Mouse (Mus musculus): ENCODE results near the gene Pcyt1a. TPM values are rescaled to one million over a fixed set of nuclear protein-coding genes. Genes with fewer than 3 reads are reported as not detected.
A peak's percentile ranks its signal among the peaks of the same experiment; 100 is the strongest.

The Pcyt1a gene
- polyA plus RNA-seq, 1 experiment, result 14.2 TPM

DNA sequence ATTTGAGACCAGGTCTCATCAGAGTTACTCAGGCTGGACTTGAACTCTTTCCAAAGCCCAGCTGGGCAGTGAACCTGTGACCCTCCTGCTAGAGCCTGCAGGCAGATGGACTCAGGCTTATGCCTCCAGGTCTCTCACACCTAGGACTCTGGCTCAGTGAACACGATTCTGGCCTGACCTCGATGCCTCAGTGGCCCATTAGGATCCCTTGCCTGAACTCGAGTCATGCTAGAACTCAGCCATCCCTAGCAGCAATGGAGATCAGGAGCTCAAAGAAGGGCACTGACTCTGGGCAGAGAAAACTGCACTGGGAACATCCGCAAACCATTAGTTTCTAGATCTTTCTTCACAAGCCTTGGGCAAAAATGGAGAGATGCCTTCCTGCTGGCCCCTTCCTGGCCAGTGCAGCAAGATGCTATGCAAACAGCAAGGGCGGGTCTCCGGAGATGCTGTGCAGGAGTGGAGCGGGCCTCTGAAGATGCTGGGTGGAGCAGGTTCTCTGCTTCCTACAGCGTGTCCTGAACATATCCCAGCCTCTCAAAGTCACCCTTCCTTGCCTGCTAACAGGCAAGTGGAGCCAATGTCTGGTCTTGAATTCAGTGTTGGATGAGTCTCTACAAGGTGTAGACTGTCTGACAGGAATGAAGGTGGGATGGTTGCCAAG, 81.2 kb downstream of the Pcyt1a start:
- no peak overlapping the region for H3K4me3 ChIP-seq (replicated peaks)
- H3K4me1 ChIP-seq, result peaks cover 88% of the 10 kb centered on the region
- TF ChIP-seq FLI1 (IDR thresholded peaks at IDR 0.05; ENCODE audit: low read length) (no peak), GATA1 (IDR thresholded peaks at IDR 0.05; ENCODE audit: borderline replicate concordance, low read length) (no peak)
- no peaks in the 10 kb centered on the region for H3K9me3 ChIP-seq
- peaks cover 6% of the 10 kb centered on the region for H3K27me3 ChIP-seq (replicated peaks)
- no peaks in the 10 kb centered on the region for H3K36me3 ChIP-seq (replicated peaks; ENCODE audit: low read length)

DNA sequence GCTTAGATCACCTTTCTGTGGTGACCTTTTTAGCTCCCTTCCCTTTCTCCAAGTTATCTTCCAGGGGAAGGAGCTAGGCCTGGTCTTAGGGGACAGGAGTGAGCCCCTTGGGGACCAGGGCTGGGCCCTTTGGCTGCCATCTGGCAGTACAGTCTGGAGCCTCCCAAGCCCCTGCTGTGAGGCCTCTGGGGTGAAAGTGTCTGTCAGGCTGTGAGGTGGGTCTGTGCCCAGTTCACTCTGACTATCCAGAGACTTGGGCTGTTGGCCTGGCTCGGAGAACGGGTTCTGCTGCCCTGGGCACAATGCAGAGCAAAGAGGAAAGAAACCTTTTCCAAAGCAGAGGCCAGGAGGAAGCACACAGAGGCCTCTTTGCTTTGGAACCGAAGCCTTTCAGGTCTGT, 82.2 kb downstream of the Pcyt1a start:
- Histone ChIP-seq H3K9me3 (no peaks in the 10 kb centered on the region), H3K4me3 (replicated peaks) (no peak overlapping the region), H3K4me1 (peaks cover 87% of the 10 kb centered on the region), H3K36me3 (replicated peaks; ENCODE audit: low read length) (no peaks in the 10 kb centered on the region), H3K27me3 (replicated peaks) (peaks cover 10% of the 10 kb centered on the region)
- TF ChIP-seq GATA1 (IDR thresholded peaks at IDR 0.05; ENCODE audit: borderline replicate concordance, low read length), result no peak
- TF ChIP-seq FLI1 (IDR thresholded peaks at IDR 0.05; ENCODE audit: low read length), result no peak

DNA sequence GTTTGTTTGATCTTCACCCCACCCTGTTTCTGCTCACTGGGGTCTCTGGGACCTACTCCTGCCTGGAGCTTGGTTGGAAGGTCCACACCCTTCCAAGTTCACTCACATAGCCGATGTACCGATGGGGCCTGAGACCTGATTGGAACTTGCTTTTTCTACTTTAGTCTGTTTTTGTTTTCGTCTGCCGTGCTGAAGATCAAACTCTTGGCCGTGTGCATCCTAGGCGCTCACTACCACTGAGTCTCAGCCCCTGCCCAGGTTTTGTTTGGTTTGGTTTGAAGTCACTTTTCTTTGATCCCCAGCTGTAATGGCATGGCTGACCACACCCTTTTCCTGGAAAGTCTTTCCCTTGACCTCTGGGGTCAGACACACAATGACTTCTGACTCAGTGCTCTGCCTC, 82.7 kb downstream of the Pcyt1a start:
- H3K27me3 ChIP-seq (replicated peaks), result peaks cover 14% of the 10 kb centered on the region
- H3K4me1 ChIP-seq, result peaks cover 86% of the 10 kb centered on the region
- H3K36me3 ChIP-seq (replicated peaks; ENCODE audit: low read length), result no peaks in the 10 kb centered on the region
- no peaks in the 10 kb centered on the region for H3K9me3 ChIP-seq
- H3K4me3 ChIP-seq (replicated peaks), result no peak overlapping the region
- no peak for TF ChIP-seq FLI1 (IDR thresholded peaks at IDR 0.05; ENCODE audit: low read length)
- TF ChIP-seq GATA1 (IDR thresholded peaks at IDR 0.05; ENCODE audit: borderline replicate concordance, low read length), result no peak

DNA sequence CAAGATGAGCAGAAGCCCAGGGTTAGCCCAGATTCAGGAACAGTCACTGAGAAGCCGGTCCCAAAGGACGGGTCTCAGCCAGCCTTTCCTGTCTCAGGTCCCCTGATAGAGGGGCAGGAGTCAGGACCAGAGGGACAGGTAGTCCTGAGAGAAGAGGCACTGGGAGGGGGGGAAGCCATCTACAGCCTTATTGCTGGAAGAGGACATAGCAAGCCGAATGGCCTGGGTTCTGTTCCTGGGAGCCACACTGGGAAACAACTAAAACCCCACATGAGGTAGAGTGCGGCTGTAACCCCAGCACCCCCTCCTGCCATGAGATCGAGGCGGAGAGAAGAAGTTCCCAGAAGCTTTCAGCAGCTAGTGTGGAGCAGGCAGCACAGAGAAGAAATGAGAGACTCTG, 83.2 kb downstream of the Pcyt1a start:
- Histone ChIP-seq H3K27me3 (replicated peaks) (peaks cover 16% of the 10 kb centered on the region), H3K4me1 (peaks cover 83% of the 10 kb centered on the region), H3K9me3 (no peaks in the 10 kb centered on the region), H3K36me3 (replicated peaks; ENCODE audit: low read length) (no peaks in the 10 kb centered on the region), H3K4me3 (replicated peaks) (no peak overlapping the region)
- TF ChIP-seq FLI1 (IDR thresholded peaks at IDR 0.05; ENCODE audit: low read length) (no peak), GATA1 (IDR thresholded peaks at IDR 0.05; ENCODE audit: borderline replicate concordance, low read length) (no peak)

DNA sequence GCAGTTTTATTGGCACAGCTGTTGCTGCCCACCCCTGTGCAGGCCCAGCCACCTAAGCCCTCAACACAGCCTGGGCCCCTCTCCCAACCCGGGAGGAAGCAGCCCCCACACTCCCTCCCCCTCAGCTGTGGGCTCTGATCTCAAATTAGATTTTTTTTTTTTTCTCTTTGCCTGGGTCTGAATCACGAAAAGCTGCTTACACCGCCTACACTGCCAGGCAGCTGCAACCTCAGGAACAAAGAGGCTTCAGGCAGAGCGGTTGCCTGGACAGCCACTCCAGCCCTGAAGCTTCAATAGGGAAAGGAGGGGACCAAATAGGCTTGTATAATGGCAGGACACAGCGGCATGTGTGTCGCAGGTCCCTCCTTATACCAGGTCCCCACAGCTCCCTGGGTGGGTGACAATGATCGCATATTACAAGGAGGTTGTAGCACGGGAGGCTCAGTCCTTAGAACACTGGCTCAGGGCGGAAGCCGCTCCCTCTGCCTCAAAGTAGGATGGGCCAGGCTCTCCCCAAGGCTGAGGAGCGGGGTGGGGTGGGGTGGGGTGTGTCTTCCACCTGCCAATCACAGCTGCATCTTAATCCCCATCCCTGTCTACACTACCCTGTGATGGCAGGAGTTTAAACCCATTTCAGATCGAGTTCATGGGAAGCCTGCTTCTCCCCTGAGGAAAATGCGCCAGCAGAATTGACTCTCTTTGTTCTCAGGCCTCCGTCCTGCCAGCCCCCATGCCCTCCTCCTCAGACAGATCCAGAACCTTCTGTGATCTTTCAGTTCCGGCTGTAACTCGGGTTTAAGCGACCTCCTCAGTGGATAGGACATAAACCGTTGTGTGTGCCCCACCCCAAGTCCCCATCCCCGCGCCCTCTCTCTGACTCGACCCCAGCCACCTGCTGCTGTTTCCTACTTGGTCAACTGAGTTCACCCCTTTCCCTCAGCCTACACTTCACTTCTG, 85.6 kb downstream of the Pcyt1a start:
- no peak for TF ChIP-seq FLI1 (IDR thresholded peaks at IDR 0.05; ENCODE audit: low read length)
- no peak for TF ChIP-seq GATA1 (IDR thresholded peaks at IDR 0.05; ENCODE audit: borderline replicate concordance, low read length)
- Histone ChIP-seq H3K9me3 (no peaks in the 10 kb centered on the region), H3K4me3 (replicated peaks) (peak overlapping the region; percentile 28), H3K4me1 (peaks cover 83% of the 10 kb centered on the region), H3K36me3 (replicated peaks; ENCODE audit: low read length) (no peaks in the 10 kb centered on the region), H3K27me3 (replicated peaks) (peaks cover 25% of the 10 kb centered on the region)

DNA sequence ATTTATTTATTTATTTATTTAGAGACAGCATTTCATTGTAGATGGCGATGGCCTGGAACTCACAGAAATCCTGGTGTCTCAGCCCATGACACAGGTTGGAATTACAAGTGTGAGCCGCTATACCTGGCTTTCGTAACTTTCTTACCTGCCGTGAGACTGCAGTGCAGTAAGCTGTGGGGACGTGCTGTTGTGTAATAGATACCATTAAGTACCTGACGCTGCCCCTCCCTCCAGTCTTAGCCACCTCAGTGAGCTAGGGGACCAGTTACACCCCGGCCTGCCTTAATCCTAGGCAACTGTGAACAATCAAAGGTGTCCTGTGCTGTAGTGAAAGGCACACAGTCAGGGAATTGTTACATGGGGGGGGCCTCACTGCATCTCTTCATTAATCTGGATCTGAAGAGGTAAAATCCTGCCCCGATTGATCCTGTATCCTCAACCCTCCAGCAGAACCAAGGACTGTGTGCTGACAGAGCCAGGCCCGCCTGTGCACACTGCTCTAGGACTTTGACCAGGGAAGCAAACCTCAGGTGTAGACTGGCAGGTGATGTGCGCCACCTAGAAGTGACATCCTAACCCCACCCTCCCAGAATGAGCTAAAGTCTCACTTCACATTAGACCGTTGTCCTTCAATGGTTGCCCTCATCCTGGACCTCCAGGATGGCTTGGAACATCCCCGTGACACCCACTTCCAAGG, 87.2 kb downstream of the Pcyt1a start:
- no peaks in the 10 kb centered on the region for H3K9me3 ChIP-seq
- no peaks in the 10 kb centered on the region for H3K36me3 ChIP-seq (replicated peaks; ENCODE audit: low read length)
- H3K4me1 ChIP-seq, result peaks cover 81% of the 10 kb centered on the region
- H3K4me3 ChIP-seq (replicated peaks), result no peak overlapping the region
- TF ChIP-seq FLI1 (IDR thresholded peaks at IDR 0.05; ENCODE audit: low read length), result no peak
- no peak for TF ChIP-seq GATA1 (IDR thresholded peaks at IDR 0.05; ENCODE audit: borderline replicate concordance, low read length)
- H3K27me3 ChIP-seq (replicated peaks), result peaks cover 23% of the 10 kb centered on the region

DNA sequence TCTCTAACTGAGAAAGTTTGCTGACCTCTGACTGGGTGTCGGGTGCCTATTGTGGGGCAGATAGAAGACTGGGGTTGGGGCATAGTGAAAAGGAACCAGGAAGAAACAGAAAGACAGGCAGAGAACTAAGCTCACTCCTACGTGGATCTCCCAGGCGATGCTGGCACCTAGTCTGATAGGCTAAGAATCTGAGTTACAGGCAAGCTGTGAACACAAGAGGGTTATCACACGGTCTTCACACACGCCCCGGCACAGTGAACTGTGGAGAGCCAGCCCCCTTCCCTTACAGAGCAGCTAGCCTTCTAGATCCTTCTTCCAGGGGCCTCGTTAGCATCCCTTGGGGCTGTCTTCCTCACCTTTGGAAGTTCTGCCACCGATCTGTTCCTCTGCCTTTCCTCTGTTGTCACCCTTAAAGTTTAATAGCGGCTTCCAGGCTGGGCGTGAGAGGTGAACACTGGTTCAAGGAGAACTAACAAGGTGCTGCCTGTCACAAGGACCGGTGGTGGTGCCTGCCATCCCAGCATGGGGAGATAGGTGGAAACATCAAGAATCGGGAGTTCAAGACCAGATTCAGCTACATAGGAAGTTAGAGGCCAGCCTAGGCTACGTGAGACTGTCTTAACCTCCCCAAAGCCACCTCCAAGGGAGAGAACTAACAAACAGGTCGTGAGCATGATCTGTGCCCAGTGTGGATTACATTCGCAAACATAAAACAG, 89.1 kb downstream of the Pcyt1a start:
- peak overlapping the region; percentile 88 for H3K4me3 ChIP-seq (replicated peaks)
- H3K9me3 ChIP-seq, result no peaks in the 10 kb centered on the region
- TF ChIP-seq FLI1 (IDR thresholded peaks at IDR 0.05; ENCODE audit: low read length), result no peak
- TF ChIP-seq GATA1 (IDR thresholded peaks at IDR 0.05; ENCODE audit: borderline replicate concordance, low read length), result no peak
- H3K27me3 ChIP-seq (replicated peaks), result peaks cover 31% of the 10 kb centered on the region
- no peaks in the 10 kb centered on the region for H3K36me3 ChIP-seq (replicated peaks; ENCODE audit: low read length)
- H3K4me1 ChIP-seq, result peaks cover 69% of the 10 kb centered on the region

DNA sequence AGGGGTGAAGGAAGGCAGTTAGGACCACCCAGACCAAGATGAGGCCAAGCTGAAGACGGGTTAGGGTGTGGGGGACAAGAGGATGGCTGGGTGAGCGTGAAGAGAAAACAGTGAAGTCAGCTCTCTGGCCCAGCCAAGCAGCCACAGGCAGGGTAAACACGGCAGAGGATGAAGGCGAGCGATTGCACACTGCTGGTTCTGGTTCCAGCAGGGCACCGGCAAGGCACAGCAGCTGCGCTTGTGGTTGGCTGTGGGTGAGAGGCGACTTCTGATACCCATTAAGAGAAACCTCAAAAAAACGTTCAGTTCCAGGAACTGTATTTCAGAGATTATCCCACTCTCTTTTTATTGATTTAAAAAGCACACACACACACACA, 89.6 kb downstream of the Pcyt1a start:
- no peak for TF ChIP-seq GATA1 (IDR thresholded peaks at IDR 0.05; ENCODE audit: borderline replicate concordance, low read length)
- TF ChIP-seq FLI1 (IDR thresholded peaks at IDR 0.05; ENCODE audit: low read length), result no peak
- peaks cover 69% of the 10 kb centered on the region for H3K4me1 ChIP-seq
- peaks cover 31% of the 10 kb centered on the region for H3K27me3 ChIP-seq (replicated peaks)
- no peaks in the 10 kb centered on the region for H3K9me3 ChIP-seq
- peak overlapping the region; percentile 88 for H3K4me3 ChIP-seq (replicated peaks)
- H3K36me3 ChIP-seq (replicated peaks; ENCODE audit: low read length), result no peaks in the 10 kb centered on the region

DNA sequence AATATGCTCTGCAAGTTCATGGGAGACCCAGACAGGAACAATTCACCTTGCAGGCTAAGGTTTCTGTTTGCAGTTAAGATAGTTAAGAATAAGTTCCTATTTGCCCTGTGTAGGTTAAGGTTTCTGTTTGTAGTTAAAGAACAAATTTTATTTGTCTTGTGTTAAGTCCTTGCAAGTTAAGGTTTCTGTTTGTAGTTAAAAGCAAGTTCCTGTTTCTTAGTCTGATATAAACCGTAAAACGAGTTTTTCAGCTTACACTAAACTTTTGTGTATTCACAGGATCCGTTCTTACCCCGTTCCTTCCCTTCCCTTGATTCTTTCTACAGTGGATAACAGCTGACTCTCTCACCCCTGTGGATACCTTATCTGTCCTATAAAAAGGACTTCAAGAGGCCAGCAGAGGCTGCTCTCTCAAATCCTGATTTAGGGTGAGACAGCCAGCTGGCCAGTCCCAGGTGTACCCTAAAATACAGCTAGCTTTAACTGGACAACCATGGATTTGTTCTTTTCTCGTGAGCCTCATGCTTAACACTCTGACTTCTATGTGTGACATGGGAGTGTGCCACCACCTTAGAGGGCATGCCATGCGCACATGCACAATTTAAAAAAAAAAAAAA, 92.0 kb downstream of the Pcyt1a start:
- TF ChIP-seq GATA1 (IDR thresholded peaks at IDR 0.05; ENCODE audit: borderline replicate concordance, low read length) (no peak), FLI1 (IDR thresholded peaks at IDR 0.05; ENCODE audit: low read length) (no peak)
- H3K36me3 ChIP-seq (replicated peaks; ENCODE audit: low read length), result no peaks in the 10 kb centered on the region
- no peaks in the 10 kb centered on the region for H3K9me3 ChIP-seq
- H3K4me1 ChIP-seq, result peaks cover 55% of the 10 kb centered on the region
- peaks cover 33% of the 10 kb centered on the region for H3K27me3 ChIP-seq (replicated peaks)
- H3K4me3 ChIP-seq (replicated peaks), result no peak overlapping the region
